Comparison of ENCODE assay signal across 23 mouse cellular contexts in the genomic region with DNA sequence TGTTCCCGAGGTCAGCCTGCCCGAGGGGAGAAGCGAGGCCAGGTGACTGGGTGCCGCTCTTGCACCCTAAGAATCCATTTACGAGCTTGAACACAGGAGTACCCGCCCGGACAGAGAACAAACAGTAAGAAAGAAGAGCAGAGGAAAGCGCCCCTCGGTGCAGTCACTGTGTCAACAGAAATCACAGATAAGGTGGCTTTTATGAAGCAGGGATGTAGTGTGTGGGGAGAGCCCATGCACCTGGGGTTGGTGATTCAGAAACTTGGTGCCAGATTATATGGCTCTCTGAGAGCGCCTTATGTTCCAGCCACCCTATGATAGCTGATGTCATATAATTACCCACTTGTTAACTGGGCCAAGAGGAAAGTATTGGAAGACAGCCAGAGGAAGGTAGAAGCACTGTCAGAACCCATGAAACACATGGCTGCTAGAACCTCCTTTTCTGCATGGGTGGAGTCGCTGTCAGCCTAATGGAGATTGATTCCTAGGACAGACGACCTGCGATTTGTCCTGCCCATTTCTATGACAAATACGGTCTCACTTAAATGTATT. TPM values are rescaled to one million over a fixed set of nuclear protein-coding genes. Genes with fewer than 3 reads are reported as not detected.
A peak's percentile ranks its signal among the peaks of the same experiment; 100 is the strongest.
DNase-seq lines count a peak whose midpoint lies in the region; ATAC-seq and TF ChIP-seq lines count a peak whose summit lies in the region.
"Had no signal": no experiment of that assay in that cellular context is flagged by ENCODE, and none has a peak within 500 bp of the region (broad histone marks: within the 10 kb centered on the region; RNA-seq: fewer than 3 reads in every experiment).

No protein-coding gene starts in this region.

- WGBS in liver, embryonic 12.5 days (ENCODE audit: insufficient replicate concordance), result 59% methylated on average over 14 of the region's 14 CpGs
- 70% methylated on average over 14 of the region's 14 CpGs for WGBS in liver, embryonic 11.5 days
- 55% methylated on average over 14 of the region's 14 CpGs for WGBS in liver, embryonic 16.5 days (ENCODE audit: insufficient replicate concordance)
- 36% methylated on average over 14 of the region's 14 CpGs for WGBS in stomach, postnatal 0 days
- WGBS in midbrain, postnatal 0 days, result 89% methylated on average over 14 of the region's 14 CpGs

- no peak for TF ChIP-seq EP300 in stomach, postnatal 0 days (optimal IDR thresholded peaks at IDR 0.05)

- H3K9me3 ChIP-seq in liver, embryonic 12.5 days (replicated peaks), result no peaks in the 10 kb centered on the region
- no peaks in the 10 kb centered on the region for H3K9me3 ChIP-seq in liver, embryonic 11.5 days (ENCODE audit: control insufficient read depth, low read length)
- H3K9me3 ChIP-seq in liver, embryonic 16.5 days (replicated peaks; ENCODE audit: control insufficient read depth, low read length), result no peaks in the 10 kb centered on the region
- no peaks in the 10 kb centered on the region for H3K9me3 ChIP-seq in stomach, postnatal 0 days (ENCODE audit: control insufficient read depth, low read length)
- no peaks in the 10 kb centered on the region for H3K9me3 ChIP-seq in midbrain, postnatal 0 days (ENCODE audit: low read length)
- H3K9me3 ChIP-seq: embryonic facial prominence, embryonic 10.5 days; forebrain, embryonic 15.5 days; heart, embryonic 10.5 days; hindbrain, embryonic 15.5 days; megakaryocyte, embryonic 14.5 days had no signal

- no peak for ATAC-seq in liver, embryonic 12.5 days
- ATAC-seq in liver, embryonic 11.5 days (replicated peaks; ENCODE audit: low FRiP score), result no peak
- 0 out of 2 replicates have a peak, but pooled peaks have one; percentile 17 for ATAC-seq in liver, embryonic 16.5 days (ENCODE audit: low read depth)
- peak; percentile 90 for ATAC-seq in stomach, postnatal 0 days (ENCODE audit: low FRiP score, low TSS enrichment)
- ATAC-seq in midbrain, postnatal 0 days (ENCODE audit: low FRiP score), result no peak
- ATAC-seq: forebrain, embryonic 15.5 days had no signal

- H3K27ac ChIP-seq in liver, embryonic 12.5 days, result no peak overlapping the region
- H3K27ac ChIP-seq in liver, embryonic 11.5 days (ENCODE audit: low read depth, low read length), result no peak overlapping the region; the same call in 1 of the 2 replicates
- peak overlapping the region; percentile 26; the same call in 1 of the 2 replicates for H3K27ac ChIP-seq in liver, embryonic 16.5 days (ENCODE audit: low read length)
- H3K27ac ChIP-seq in stomach, postnatal 0 days (replicated peaks), result peak overlapping the region; percentile 45
- H3K27ac ChIP-seq in midbrain, postnatal 0 days (ENCODE audit: low read depth, low read length), result no peak overlapping the region
- H3K27ac ChIP-seq: embryonic facial prominence, embryonic 10.5 days; forebrain, embryonic 15.5 days; heart, embryonic 10.5 days; hindbrain, embryonic 15.5 days; kidney, postnatal 0 days had no signal

- TF ChIP-seq CTCF in stomach, postnatal 0 days (IDR thresholded peaks at IDR 0.05; ENCODE audit: low read depth), result no peak
- TF ChIP-seq CTCF in midbrain, postnatal 0 days (IDR thresholded peaks at IDR 0.05), result no peak

- H3K36me3 ChIP-seq in liver, embryonic 12.5 days, result no peaks in the 10 kb centered on the region
- H3K36me3 ChIP-seq in liver, embryonic 11.5 days (ENCODE audit: control insufficient read depth, insufficient read depth, low read length), result no peaks in the 10 kb centered on the region
- no peaks in the 10 kb centered on the region for H3K36me3 ChIP-seq in liver, embryonic 16.5 days (ENCODE audit: control insufficient read depth, insufficient read depth)
- no peaks in the 10 kb centered on the region for H3K36me3 ChIP-seq in stomach, postnatal 0 days (ENCODE audit: control insufficient read depth, insufficient read depth, low read length)
- H3K36me3 ChIP-seq in midbrain, postnatal 0 days (ENCODE audit: insufficient read depth, low read length), result no peaks in the 10 kb centered on the region
- H3K36me3 ChIP-seq: embryonic facial prominence, embryonic 10.5 days; forebrain, embryonic 15.5 days; heart, embryonic 10.5 days; hindbrain, embryonic 15.5 days had no signal

- H3K4me2 ChIP-seq in liver, embryonic 12.5 days, result 0 out of 2 replicates have a peak overlapping the region, but pooled peaks have one; percentile 1
- H3K4me2 ChIP-seq in liver, embryonic 11.5 days, result no peak overlapping the region
- H3K4me2 ChIP-seq in liver, embryonic 16.5 days (ENCODE audit: low read depth, low read length), result no peak overlapping the region
- peak overlapping the region; percentile 3; the same call in 1 of the 2 replicates for H3K4me2 ChIP-seq in stomach, postnatal 0 days (replicated peaks; ENCODE audit: low read depth)
- H3K4me2 ChIP-seq in midbrain, postnatal 0 days (ENCODE audit: low read depth, low read length, poor library complexity, severe bottlenecking), result no peak overlapping the region
- H3K4me2 ChIP-seq: forebrain, embryonic 15.5 days; hindbrain, embryonic 15.5 days had no signal

- no peak for DNase-seq in liver, embryonic 11.5 days (ENCODE audit: low spot score)
- DNase-seq in urinary bladder, postnatal 14 days (ENCODE audit: low spot score), result peak; percentile 34
- no peak for DNase-seq in urinary bladder, adult 2 months (ENCODE audit: low spot score)
- peak; percentile 65 for DNase-seq in stomach, postnatal 0 days (ENCODE audit: low spot score)
- no peak for DNase-seq in thymus, postnatal 36 days
- no peak for DNase-seq in midbrain, postnatal 0 days (ENCODE audit: low spot score)
- DNase-seq: adrenal gland, postnatal 25 days; cerebellum, adult 9-11 months; heart, postnatal 4 days; kidney, adult 2 months; lung, postnatal 10 days; midbrain, embryonic 14.5 days; right cerebral cortex, adult 18-20 months; thymus, postnatal 14 days had no signal

- no peak overlapping the region for H3K9ac ChIP-seq in liver, embryonic 12.5 days
- H3K9ac ChIP-seq in liver, embryonic 11.5 days (ENCODE audit: low read depth, low read length), result no peak overlapping the region
- H3K9ac ChIP-seq in liver, embryonic 16.5 days (ENCODE audit: low read depth, low read length), result no peak overlapping the region
- no peak overlapping the region for H3K9ac ChIP-seq in stomach, postnatal 0 days (ENCODE audit: low read length)
- H3K9ac ChIP-seq in midbrain, postnatal 0 days (replicated peaks; ENCODE audit: low read length, poor library complexity, severe bottlenecking), result no peak overlapping the region
- H3K9ac ChIP-seq: forebrain, embryonic 15.5 days; hindbrain, embryonic 15.5 days had no signal

- peaks cover 51% of the 10 kb centered on the region for H3K4me1 ChIP-seq in liver, embryonic 12.5 days
- H3K4me1 ChIP-seq in liver, embryonic 11.5 days (replicated peaks; ENCODE audit: control insufficient read depth, insufficient read depth, low read length), result peaks cover 34% of the 10 kb centered on the region
- peaks cover 22% of the 10 kb centered on the region for H3K4me1 ChIP-seq in liver, embryonic 16.5 days (ENCODE audit: control insufficient read depth, low read depth, low read length)
- H3K4me1 ChIP-seq in stomach, postnatal 0 days (replicated peaks; ENCODE audit: control insufficient read depth, insufficient read depth), result no peaks in the 10 kb centered on the region
- H3K4me1 ChIP-seq in midbrain, postnatal 0 days (ENCODE audit: insufficient read depth, low read length), result no peaks in the 10 kb centered on the region
- H3K4me1 ChIP-seq: embryonic facial prominence, embryonic 10.5 days; forebrain, embryonic 15.5 days; hindbrain, embryonic 15.5 days had no signal

- no peak overlapping the region for H3K4me3 ChIP-seq in liver, embryonic 12.5 days
- no peak overlapping the region for H3K4me3 ChIP-seq in liver, embryonic 11.5 days (ENCODE audit: low read depth, low read length)
- H3K4me3 ChIP-seq in liver, embryonic 16.5 days (ENCODE audit: low read depth, low read length), result no peak overlapping the region
- H3K4me3 ChIP-seq in stomach, postnatal 0 days (ENCODE audit: low read depth, low read length), result no peak overlapping the region
- H3K4me3 ChIP-seq in midbrain, postnatal 0 days (ENCODE audit: low read depth, low read length), result no peak overlapping the region
- H3K4me3 ChIP-seq: embryonic facial prominence, embryonic 10.5 days; forebrain, embryonic 15.5 days; heart, embryonic 10.5 days; hindbrain, embryonic 15.5 days; megakaryocyte, embryonic 14.5 days; myocyte had no signal

- H3K27me3 ChIP-seq in liver, embryonic 12.5 days (replicated peaks), result no peaks in the 10 kb centered on the region
- H3K27me3 ChIP-seq in liver, embryonic 11.5 days (replicated peaks; ENCODE audit: control insufficient read depth, insufficient read depth, low read length), result no peaks in the 10 kb centered on the region
- no peaks in the 10 kb centered on the region for H3K27me3 ChIP-seq in liver, embryonic 16.5 days (ENCODE audit: control insufficient read depth, insufficient read depth, low read depth, low read length)
- no peaks in the 10 kb centered on the region for H3K27me3 ChIP-seq in stomach, postnatal 0 days (ENCODE audit: control insufficient read depth, insufficient read depth, low read length)
- H3K27me3 ChIP-seq in midbrain, postnatal 0 days (ENCODE audit: insufficient read depth, low read length), result no peaks in the 10 kb centered on the region
- H3K27me3 ChIP-seq: forebrain, embryonic 15.5 days; hindbrain, embryonic 15.5 days had no signal

RNA-seq across cellular contexts. Expression of a gene that starts 34.7 kb away (rescaled TPM):
- polyA plus RNA-seq in liver, embryonic 12.5 days (2016; fragmentation: Nextera tagmentation; extraction: Ambion mirVana), result 5.3 and 6.9 TPM in 2 replicates
- polyA plus RNA-seq in liver, embryonic 11.5 days (2014; fragmentation: Nextera tagmentation; extraction: Ambion mirVana), result 8.2 and 10.0 TPM in 2 replicates
- polyA plus RNA-seq in urinary bladder, adult 2 months (2012; rRNA removed), result 3.1 and 3.5 TPM in 2 replicates
- 4.8 and 5.8 TPM in 2 replicates for polyA plus RNA-seq in liver, embryonic 16.5 days (2015; fragmentation: Nextera tagmentation; extraction: Ambion mirVana)
- 6.6 and 7.4 TPM in 2 replicates for polyA plus RNA-seq in stomach, postnatal 0 days (2015; fragmentation: Nextera tagmentation; extraction: Ambion mirVana)
- 2.8 and 5.0 TPM in 2 replicates for total RNA-seq in midbrain, postnatal 0 days (2014; rRNA removed)
- polyA plus RNA-seq in midbrain, postnatal 0 days (2015; fragmentation: Nextera tagmentation; extraction: Ambion mirVana), result 0.56 and 0.93 TPM in 2 replicates
- polyA plus RNA-seq: myocyte had no signal

RNA-seq across cellular contexts. Expression of a gene that starts 40.1 kb away (rescaled TPM):
- polyA plus RNA-seq in liver, embryonic 12.5 days (2016; fragmentation: Nextera tagmentation; extraction: Ambion mirVana), result 207 and 209 TPM in 2 replicates
- 233 and 240 TPM in 2 replicates for polyA plus RNA-seq in liver, embryonic 11.5 days (2014; fragmentation: Nextera tagmentation; extraction: Ambion mirVana)
- 94.2 and 98.4 TPM in 2 replicates for polyA plus RNA-seq in urinary bladder, adult 2 months (2012; rRNA removed)
- polyA plus RNA-seq in liver, embryonic 16.5 days (2015; fragmentation: Nextera tagmentation; extraction: Ambion mirVana), result 180 and 196 TPM in 2 replicates
- 119 and 121 TPM in 2 replicates for polyA plus RNA-seq in stomach, postnatal 0 days (2015; fragmentation: Nextera tagmentation; extraction: Ambion mirVana)
- 47.8 and 55.4 TPM in 2 replicates for total RNA-seq in midbrain, postnatal 0 days (2014; rRNA removed)
- polyA plus RNA-seq in midbrain, postnatal 0 days (2015; fragmentation: Nextera tagmentation; extraction: Ambion mirVana), result 122 and 128 TPM in 2 replicates

Comparison
In these comparisons a context has a peak if more than half of its experiments do, and no peak if none do; other contexts are left out.
1. ATAC-seq: peak in liver, embryonic 16.5 days (single experiment) and stomach, postnatal 0 days (single experiment); none in liver, embryonic 12.5 days (single experiment), liver, embryonic 11.5 days (single experiment) and midbrain, postnatal 0 days (single experiment).
2. H3K27ac ChIP-seq: peak in liver, embryonic 16.5 days (single experiment) and stomach, postnatal 0 days (single experiment); none in liver, embryonic 12.5 days (single experiment), liver, embryonic 11.5 days (single experiment) and midbrain, postnatal 0 days (single experiment).
3. H3K4me2 ChIP-seq: peak in liver, embryonic 12.5 days (single experiment) and stomach, postnatal 0 days (single experiment); none in liver, embryonic 11.5 days (single experiment), liver, embryonic 16.5 days (single experiment) and midbrain, postnatal 0 days (single experiment).
4. DNase-seq: peak in urinary bladder, postnatal 14 days (single experiment) and stomach, postnatal 0 days (single experiment); none in liver, embryonic 11.5 days (single experiment), urinary bladder, adult 2 months (single experiment), thymus, postnatal 36 days (0 of 2) and midbrain, postnatal 0 days (single experiment).